Mouse (Mus musculus): ENCODE measurements around the gene Cnn1. TPM values are rescaled to one million over a fixed set of nuclear protein-coding genes. Genes with fewer than 3 reads are reported as not detected.
"Not testable (repeated sequence)": the region's sequence is repeated elsewhere in the genome, so short reads cannot be mapped to it uniquely, and the experiment has no call there.

Gene Cnn1
- polyA plus RNA-seq, 1 experiment, result not detected

DNA sequence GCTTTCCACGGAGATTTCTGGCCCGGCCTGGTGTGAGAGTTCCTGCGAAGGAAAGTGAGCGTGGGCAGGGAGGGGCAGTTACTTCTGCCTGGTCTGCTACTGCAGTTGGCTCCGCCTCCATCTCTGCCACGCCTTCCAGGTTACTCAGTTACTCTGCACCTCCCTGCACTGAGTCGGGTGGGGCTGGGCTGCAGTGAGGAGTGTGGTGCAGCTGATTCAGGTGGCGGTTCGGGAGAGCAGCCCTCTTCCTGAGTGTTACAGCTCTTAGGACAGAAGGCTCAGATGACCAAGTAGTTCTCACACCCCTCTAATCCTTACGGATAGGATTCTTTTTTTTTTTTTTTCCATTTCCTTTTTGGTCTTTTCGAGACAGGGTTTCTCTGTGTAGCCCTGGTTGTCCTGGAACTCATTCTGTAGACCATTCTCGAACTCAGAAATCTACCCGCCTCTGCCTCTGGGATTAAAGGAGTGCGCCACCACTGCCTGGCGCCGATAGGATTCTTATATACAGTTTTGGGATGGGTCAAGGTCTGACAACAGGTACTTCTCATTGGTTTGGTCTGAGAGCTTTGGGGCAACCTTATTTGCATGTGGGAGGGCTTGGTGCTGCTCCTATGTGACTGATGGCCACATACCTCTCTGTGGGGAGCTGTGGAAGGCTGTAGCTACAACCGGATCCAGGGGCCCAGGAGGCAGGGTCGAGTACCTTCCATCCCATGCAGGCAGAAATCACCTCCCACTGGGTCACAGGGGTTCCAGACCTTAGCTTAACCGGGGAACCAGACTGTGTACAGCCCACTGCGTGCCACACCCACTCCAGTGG, 50.6 kb downstream of the Cnn1 start:
- no peak overlapping the region for H3K4me3 ChIP-seq (replicated peaks; ENCODE audit: control insufficient read depth, low read depth, low read length)
- no peak overlapping the region for H3K27ac ChIP-seq (ENCODE audit: control insufficient read depth, insufficient read depth, low read depth, low read length, poor library complexity)
- H3K4me1 ChIP-seq (ENCODE audit: control insufficient read depth, insufficient read depth, low read length), result no peaks in the 10 kb centered on the region; the same call in 1 of the 2 replicates
- no peak for TF ChIP-seq CTCF (IDR thresholded peaks at IDR 0.05; ENCODE audit: control insufficient read depth, insufficient read depth, low read length)
- TF ChIP-seq POLR2A (IDR thresholded peaks at IDR 0.05; ENCODE audit: borderline replicate concordance, control insufficient read depth, low read depth, low read length), result no peak
- 73% methylated on average over 20 of the region's 20 CpGs for WGBS

DNA sequence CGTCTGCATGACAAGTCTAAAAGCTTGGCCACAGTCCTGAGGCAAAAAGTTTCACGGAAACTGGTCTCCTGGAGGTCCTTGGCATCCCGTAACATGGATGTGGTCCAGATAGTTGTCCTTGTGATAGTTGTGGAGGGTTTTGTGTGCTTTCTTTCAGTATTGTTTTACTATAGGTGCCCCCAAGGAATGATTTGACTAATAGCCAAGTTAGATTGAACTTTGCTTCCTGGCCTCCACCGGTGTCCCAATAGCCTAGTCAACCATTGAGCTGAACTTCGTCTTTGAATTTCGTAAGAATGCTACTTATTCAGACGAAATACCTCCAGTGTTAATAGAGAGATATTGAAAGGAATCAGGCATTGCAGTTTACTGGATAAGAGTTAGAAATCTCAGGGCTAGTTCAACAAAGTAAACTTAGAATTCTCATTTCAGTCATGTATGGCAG, 51.3 kb downstream of the Cnn1 start:
- 64% methylated on average over 7 of the region's 7 CpGs for WGBS
- not testable (repeated sequence) for H3K4me1 ChIP-seq (ENCODE audit: control insufficient read depth, insufficient read depth, low read length); H3K4me3 ChIP-seq (replicated peaks; ENCODE audit: control insufficient read depth, low read depth, low read length); H3K27ac ChIP-seq (ENCODE audit: control insufficient read depth, insufficient read depth, low read depth, low read length, poor library complexity)

GRCm38 (mm10) chr9:22150946-22151345, 51.9 kb downstream of the Cnn1 start:
- TF ChIP-seq POLR2A (IDR thresholded peaks at IDR 0.05; ENCODE audit: borderline replicate concordance, control insufficient read depth, low read depth, low read length) (no peak), CTCF (IDR thresholded peaks at IDR 0.05; ENCODE audit: control insufficient read depth, insufficient read depth, low read length) (no peak)
- WGBS, result 74% methylated on average over 2 of the region's 2 CpGs
- Histone ChIP-seq H3K4me3 (replicated peaks; ENCODE audit: control insufficient read depth, low read depth, low read length) (no peak overlapping the region), H3K4me1 (ENCODE audit: control insufficient read depth, insufficient read depth, low read length) (peaks cover 2% of the 10 kb centered on the region; the same call in 1 of the 2 replicates), H3K27ac (ENCODE audit: control insufficient read depth, insufficient read depth, low read depth, low read length, poor library complexity) (no peak overlapping the region)

- H3K4me3 ChIP-seq (replicated peaks; ENCODE audit: control insufficient read depth, low read depth, low read length), result no peak overlapping the region
- peaks cover 6% of the 10 kb centered on the region; the same call in 1 of the 2 replicates for H3K4me1 ChIP-seq (ENCODE audit: control insufficient read depth, insufficient read depth, low read length)
- WGBS, result 87% methylated on average over 3 of the region's 3 CpGs
- H3K27ac ChIP-seq (ENCODE audit: control insufficient read depth, insufficient read depth, low read depth, low read length, poor library complexity), result no peak overlapping the region
- TF ChIP-seq CTCF (IDR thresholded peaks at IDR 0.05; ENCODE audit: control insufficient read depth, insufficient read depth, low read length) (no peak), POLR2A (IDR thresholded peaks at IDR 0.05; ENCODE audit: borderline replicate concordance, control insufficient read depth, low read depth, low read length) (no peak)
Measured at GRCm38 (mm10) chr9:22153810-22154209, 54.8 kb downstream of the Cnn1 start.

- TF ChIP-seq CTCF (IDR thresholded peaks at IDR 0.05; ENCODE audit: control insufficient read depth, insufficient read depth, low read length) (peak; percentile 39; the same call in 1 of the 2 replicates), POLR2A (IDR thresholded peaks at IDR 0.05; ENCODE audit: borderline replicate concordance, control insufficient read depth, low read depth, low read length) (no peak)
- Histone ChIP-seq H3K27ac (ENCODE audit: control insufficient read depth, insufficient read depth, low read depth, low read length, poor library complexity) (no peak overlapping the region), H3K4me3 (replicated peaks; ENCODE audit: control insufficient read depth, low read depth, low read length) (peak overlapping the region; percentile 4), H3K4me1 (ENCODE audit: control insufficient read depth, insufficient read depth, low read length) (peaks cover 6% of the 10 kb centered on the region; the same call in 1 of the 2 replicates)
- 6% methylated on average over 10 of the region's 10 CpGs for WGBS
Measured at GRCm38 (mm10) chr9:22155614-22156013, 56.6 kb downstream of the Cnn1 start.

DNA sequence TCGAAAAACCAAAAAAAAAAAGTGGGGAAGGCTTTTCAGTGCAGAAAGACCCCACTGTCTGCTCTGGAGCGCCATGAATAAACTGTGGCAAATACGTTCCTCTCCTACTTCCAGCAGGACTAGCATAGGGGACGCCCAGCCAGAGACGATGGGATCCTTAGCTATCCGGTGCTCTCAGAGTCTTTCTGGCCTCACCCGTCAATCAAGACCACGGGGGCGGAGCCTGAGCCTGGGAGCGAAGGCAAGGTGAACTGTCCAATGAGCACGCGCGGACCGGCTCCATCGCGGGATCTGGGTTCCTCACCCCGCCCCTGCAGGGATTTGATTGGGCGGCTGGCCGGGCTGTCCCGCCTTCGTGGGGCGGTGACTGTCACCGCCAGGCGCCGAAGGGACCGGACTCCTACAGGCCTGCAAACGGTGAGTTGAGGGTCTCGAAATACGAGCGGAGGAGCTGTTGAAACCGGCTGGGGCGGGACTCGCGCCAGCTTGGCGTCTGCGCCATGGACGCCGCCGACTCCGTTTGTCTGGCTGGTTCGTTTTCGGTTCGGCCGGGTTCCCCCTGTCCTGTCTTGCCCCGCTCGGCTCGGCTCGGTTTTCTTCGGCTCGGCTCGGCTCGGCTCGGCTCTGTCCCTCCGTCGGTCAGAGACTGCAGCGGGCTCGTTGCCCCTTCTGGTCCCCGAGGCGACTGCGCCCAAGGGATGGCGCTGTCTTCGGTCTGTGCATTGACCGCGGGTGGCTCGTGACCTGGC, 57.7 kb downstream of the Cnn1 start, which contains the start of gene Pigyl:
Gene Pigyl, plus strand, starts transcription at position 350 of the 749 bp plus-strand sequence.
- Histone ChIP-seq H3K27ac (ENCODE audit: control insufficient read depth, insufficient read depth, low read depth, low read length, poor library complexity) (peak within 1 kb of the TSS; percentile 82), H3K4me3 (replicated peaks; ENCODE audit: control insufficient read depth, low read depth, low read length) (peak within 1 kb of the TSS; percentile 85), H3K4me1 (ENCODE audit: control insufficient read depth, insufficient read depth, low read length) (peaks cover 6% of the 10 kb centered on the region; the same call in 1 of the 2 replicates)
- WGBS, result under 1% methylated on average over 65 of the region's 65 CpGs
- TF ChIP-seq POLR2A (IDR thresholded peaks at IDR 0.05; ENCODE audit: borderline replicate concordance, control insufficient read depth, low read depth, low read length), result peak; percentile 78; the same call in 1 of the 2 replicates
- peak; percentile 2; the same call in 1 of the 2 replicates for TF ChIP-seq CTCF (IDR thresholded peaks at IDR 0.05; ENCODE audit: control insufficient read depth, insufficient read depth, low read length)

GRCm38 (mm10) chr9:22157516-22158265, 58.7 kb downstream of the Cnn1 start:
- Histone ChIP-seq H3K27ac (ENCODE audit: control insufficient read depth, insufficient read depth, low read depth, low read length, poor library complexity) (no peak overlapping the region), H3K4me3 (replicated peaks; ENCODE audit: control insufficient read depth, low read depth, low read length) (peak overlapping the region; percentile 27), H3K4me1 (ENCODE audit: control insufficient read depth, insufficient read depth, low read length) (peaks cover 6% of the 10 kb centered on the region; the same call in 1 of the 2 replicates)
- TF ChIP-seq CTCF (IDR thresholded peaks at IDR 0.05; ENCODE audit: control insufficient read depth, insufficient read depth, low read length) (no peak), POLR2A (IDR thresholded peaks at IDR 0.05; ENCODE audit: borderline replicate concordance, control insufficient read depth, low read depth, low read length) (no peak)
- 84% methylated on average over 34 of the region's 34 CpGs for WGBS

Other genes with a start within 250 kb of the Cnn1 start
- 6.5 and 7.2 TPM in 2 replicates for gene Dock6, start 246.6 kb upstream of the Cnn1 start, polyA plus RNA-seq (2011; ENCODE audit: insufficient read depth, insufficient read length, low replicate concordance, missing spikeins)
- 8.5 and 20.9 TPM in 2 replicates for gene Rab3d, start 181.0 kb upstream of the Cnn1 start, polyA plus RNA-seq (2011; ENCODE audit: insufficient read depth, insufficient read length, low replicate concordance, missing spikeins)
- gene Ccdc159, start 171.7 kb upstream of the Cnn1 start, polyA plus RNA-seq (2011; ENCODE audit: insufficient read depth, insufficient read length, low replicate concordance, missing spikeins), result not detected in 2 replicates
- 9.2 and 37.4 TPM in 2 replicates for gene Tmem205, start 171.7 kb upstream of the Cnn1 start, polyA plus RNA-seq (2011; ENCODE audit: insufficient read depth, insufficient read length, low replicate concordance, missing spikeins)
- gene Plppr2, start 162.2 kb upstream of the Cnn1 start, polyA plus RNA-seq (2011; ENCODE audit: insufficient read depth, insufficient read length, low replicate concordance, missing spikeins), result 1.4 and 2.1 TPM in 2 replicates
- gene Swsap1, start 143.5 kb upstream of the Cnn1 start, polyA plus RNA-seq (2011; ENCODE audit: insufficient read depth, insufficient read length, low replicate concordance, missing spikeins), result 4.2 and 5.7 TPM in 2 replicates
- gene Epor, start 135.7 kb upstream of the Cnn1 start, polyA plus RNA-seq (2011; ENCODE audit: insufficient read depth, insufficient read length, low replicate concordance, missing spikeins), result 103 and 152 TPM in 2 replicates
- 1.6 and 5.0 TPM in 2 replicates for gene Rgl3, start 109.8 kb upstream of the Cnn1 start, polyA plus RNA-seq (2011; ENCODE audit: insufficient read depth, insufficient read length, low replicate concordance, missing spikeins)
- not detected in 2 replicates for gene Ccdc151, start 96.6 kb upstream of the Cnn1 start, polyA plus RNA-seq (2011; ENCODE audit: insufficient read depth, insufficient read length, low replicate concordance, missing spikeins)
- 20.8 and 35.2 TPM in 2 replicates for gene Prkcsh, start 96.4 kb upstream of the Cnn1 start, polyA plus RNA-seq (2011; ENCODE audit: insufficient read depth, insufficient read length, low replicate concordance, missing spikeins)
- gene Elavl3, start 47.2 kb upstream of the Cnn1 start, polyA plus RNA-seq (2011; ENCODE audit: insufficient read depth, insufficient read length, low replicate concordance, missing spikeins), result 1.1 TPM in 1 of 2 replicates, not detected in the other
- gene Gm49318, start 28.0 kb upstream of the Cnn1 start, polyA plus RNA-seq (2011; ENCODE audit: insufficient read depth, insufficient read length, low replicate concordance, missing spikeins), result not detected in 2 replicates
- 12.8 and 15.3 TPM in 2 replicates for gene Zfp653, start 27.8 kb upstream of the Cnn1 start, polyA plus RNA-seq (2011; ENCODE audit: insufficient read depth, insufficient read length, low replicate concordance, missing spikeins)
- 10.4 and 18.7 TPM in 2 replicates for gene Ecsit, start 13.8 kb upstream of the Cnn1 start, polyA plus RNA-seq (2011; ENCODE audit: insufficient read depth, insufficient read length, low replicate concordance, missing spikeins)
- 39.9 and 54.1 TPM in 2 replicates for gene Elof1, start 18.0 kb downstream of the Cnn1 start, polyA plus RNA-seq (2011; ENCODE audit: insufficient read depth, insufficient read length, low replicate concordance, missing spikeins)
- gene Acp5, start 36.5 kb downstream of the Cnn1 start, polyA plus RNA-seq (2011; ENCODE audit: insufficient read depth, insufficient read length, low replicate concordance, missing spikeins), result 89.7 and 103 TPM in 2 replicates
- gene Pigyl, start 57.6 kb downstream of the Cnn1 start, polyA plus RNA-seq (2011; ENCODE audit: insufficient read depth, insufficient read length, low replicate concordance, missing spikeins), result 10.5 and 23.3 TPM in 2 replicates
- not detected in 2 replicates for gene Zfp872, start 88.9 kb downstream of the Cnn1 start, polyA plus RNA-seq (2011; ENCODE audit: insufficient read depth, insufficient read length, low replicate concordance, missing spikeins)
- gene Zfp809, start 126.5 kb downstream of the Cnn1 start, polyA plus RNA-seq (2011; ENCODE audit: insufficient read depth, insufficient read length, low replicate concordance, missing spikeins), result 12.2 and 29.0 TPM in 2 replicates
- gene Zfp599, start 160.7 kb downstream of the Cnn1 start, polyA plus RNA-seq (2011; ENCODE audit: insufficient read depth, insufficient read length, low replicate concordance, missing spikeins), result 1.9 TPM in 1 of 2 replicates, not detected in the other
- gene Zfp810, start 208.4 kb downstream of the Cnn1 start, polyA plus RNA-seq (2011; ENCODE audit: insufficient read depth, insufficient read length, low replicate concordance, missing spikeins), result 10.3 and 20.5 TPM in 2 replicates

All from bone marrow, adult 2 months (tissue).